Mouse (Mus musculus) brain, embryonic 14.5 days (tissue): ENCODE results near the gene Hjurp.

Experiments
- CTCF ChIP-seq: fragments of 200-500 bp; IDR thresholded peaks from 2 replicates; pipeline ENCODE4 v1.5.1; 2012; ENCODE audit warnings: inconsistent platforms, mild to moderate bottlenecking, moderate library complexity, borderline replicate concordance; ENCODE audit not compliant: insufficient read depth, insufficient read length; ENCODE audit errors: extremely low read depth
- POLR2A ChIP-seq: fragments of 200-500 bp; IDR thresholded peaks from 2 replicates; pipeline ENCODE4 v1.6.1; 2012; ENCODE audit warnings: mild to moderate bottlenecking, inconsistent platforms, borderline replicate concordance; ENCODE audit not compliant: poor library complexity, insufficient read depth, insufficient read length, severe bottlenecking; ENCODE audit errors: extremely low read depth

DNA sequence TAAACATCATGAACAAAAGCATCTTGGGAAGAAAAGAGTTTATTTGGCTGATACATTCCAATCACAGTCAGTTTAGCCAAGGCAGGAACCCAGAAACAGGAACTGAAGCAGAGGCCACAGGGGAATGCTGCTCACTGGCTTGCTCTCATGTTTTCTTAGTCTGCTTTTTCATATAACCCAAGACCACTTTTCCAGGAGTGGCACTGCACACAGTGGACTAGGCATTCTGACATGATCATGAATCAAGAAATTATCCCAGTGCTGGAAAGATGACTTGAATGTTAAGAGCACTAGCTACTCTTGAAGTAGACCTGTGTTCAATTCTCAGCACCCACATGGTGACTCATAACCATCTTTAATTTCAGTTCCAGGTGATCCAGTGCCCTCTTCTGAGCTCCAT is 51.7 kb downstream of the Hjurp start:
- TF ChIP-seq POLR2A = no peak
- TF ChIP-seq CTCF = no peak
